Mouse (Mus musculus): ENCODE results near the gene Zbtb24.
"Not testable (repeated sequence)": the region's sequence is repeated elsewhere in the genome, so short reads cannot be mapped to it uniquely, and the experiment has no call there.

Gene Zbtb24

GRCm38 (mm10) chr10:41491111-41491510, 40.9 kb downstream of the Zbtb24 start:
- no peak for DNase-seq (ENCODE audit: low read depth in 1 of 2, low spot score in 2 of 2)

GRCm38 (mm10) chr10:41500941-41501340, 50.8 kb downstream of the Zbtb24 start:
- no peak for DNase-seq (ENCODE audit: low read depth in 1 of 2, low spot score in 2 of 2)

DNA sequence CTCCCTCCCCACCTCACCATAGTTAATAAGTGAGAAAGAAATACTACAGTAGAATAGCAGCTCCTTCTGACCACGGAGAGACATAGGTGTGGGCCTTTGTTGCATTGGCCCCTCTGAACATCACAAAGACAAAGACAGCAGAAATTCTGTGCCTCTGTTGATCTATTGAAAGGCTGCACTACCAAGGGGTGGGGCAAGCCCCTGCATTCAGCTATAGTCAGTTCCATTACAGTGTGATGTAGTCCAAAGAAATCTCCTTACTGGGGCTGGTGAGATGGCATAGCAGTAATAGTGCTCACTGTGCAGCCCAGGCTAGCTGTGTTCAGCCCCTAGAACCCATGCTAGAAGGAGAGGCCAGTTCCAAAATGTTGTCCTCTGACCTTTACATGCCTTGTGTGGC, 54.8 kb downstream of the Zbtb24 start:
- DNase-seq (ENCODE audit: low read depth in 1 of 2, low spot score in 2 of 2) = no peak

GRCm38 (mm10) chr10:41505446-41505845, 55.3 kb downstream of the Zbtb24 start:
- DNase-seq (ENCODE audit: low read depth in 1 of 2, low spot score in 2 of 2) = not testable (repeated sequence)

DNA sequence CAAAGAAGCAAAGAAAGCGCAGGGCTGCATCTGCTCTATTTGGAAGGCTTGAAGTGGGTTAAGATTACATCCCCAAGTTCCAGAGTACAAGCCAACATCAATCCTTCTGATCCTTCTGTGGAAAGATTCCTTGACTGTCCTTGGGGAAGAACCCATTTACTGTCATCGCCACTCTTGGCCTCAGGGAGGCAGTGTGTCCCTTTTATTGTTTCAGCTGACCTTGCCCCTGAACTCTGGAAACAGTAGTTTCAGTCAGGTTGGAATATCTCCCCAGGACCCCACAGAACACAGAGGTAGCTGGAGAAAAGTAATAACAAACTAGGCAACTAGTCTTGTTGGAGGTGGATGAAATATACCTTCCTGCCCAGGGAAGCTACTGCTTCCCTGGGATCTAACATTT, 59.0 kb downstream of the Zbtb24 start:
- no peak for DNase-seq (ENCODE audit: low read depth in 1 of 2, low spot score in 2 of 2)

- no peak for DNase-seq (ENCODE audit: low read depth in 1 of 2, low spot score in 2 of 2)
These were observed 64.1 kb downstream of the Zbtb24 start for GRCm38 (mm10) chr10:41514301-41514700.

- no peak for DNase-seq (ENCODE audit: low read depth in 1 of 2, low spot score in 2 of 2)
These were observed 64.7 kb downstream of the Zbtb24 start for GRCm38 (mm10) chr10:41514921-41515320.

All from monocyte, adult 2 months (primary cell).